Mouse (Mus musculus) midbrain, postnatal 0 days (tissue): ENCODE results near the gene Ncam1. TPM values are rescaled to one million over a fixed set of nuclear protein-coding genes. Genes with fewer than 3 reads are reported as not detected.

Experiments
- ATAC-seq: fragments of 200-750 bp; cut with Nextera tagmentation; 2 replicates; pipeline ENCODE4 v1.8.0; 2017; ENCODE audit warnings: moderate number of reproducible peaks, mild to moderate bottlenecking, moderate TSS enrichment, moderate library complexity; ENCODE audit not compliant: low FRiP score
- DNase-seq: peaks from one replicate; pipeline ENCODE4 v3.0.0-alpha.2; 2015; ENCODE audit warnings: low spot score
- H3K27ac ChIP-seq: fragments of 300-500 bp; sonication (generic); 2 replicates; pipeline ENCODE4 v1.5.1; 2014; ENCODE audit warnings: low read depth, mild to moderate bottlenecking, low read length, mixed read lengths
- H3K27me3 ChIP-seq: fragments of 300-500 bp; sonication (generic); 2 replicates; pipeline ENCODE4 v1.6.1; 2014; ENCODE audit warnings: low read length, control low read depth, mixed read lengths; ENCODE audit not compliant: insufficient read depth
- H3K36me3 ChIP-seq: fragments of 300-500 bp; sonication (generic); 2 replicates; pipeline ENCODE4 v1.6.1; 2014; ENCODE audit warnings: low read length, control low read depth, mixed read lengths; ENCODE audit not compliant: insufficient read depth
- H3K4me1 ChIP-seq: fragments of 300-500 bp; sonication (generic); 2 replicates; pipeline ENCODE4 v1.6.1; 2014; ENCODE audit warnings: mild to moderate bottlenecking, control low read depth, antibody characterized with exemption, low read length, mixed read lengths; ENCODE audit not compliant: insufficient read depth
- H3K4me2 ChIP-seq: fragments of 300-500 bp; sonication (generic); 2 replicates; pipeline ENCODE4 v1.6.1; 2014; ENCODE audit warnings: low read depth, mild to moderate bottlenecking, low read length, mixed read lengths; ENCODE audit not compliant: poor library complexity, severe bottlenecking
- H3K4me3 ChIP-seq: fragments of 300-500 bp; sonication (generic); 2 replicates; pipeline ENCODE4 v1.5.1; 2014; ENCODE audit warnings: low read depth, mild to moderate bottlenecking, low read length, moderate library complexity
- H3K9ac ChIP-seq: fragments of 300-500 bp; sonication (generic); replicated peaks from 2 replicates; pipeline ENCODE4 v1.6.1; 2014; ENCODE audit warnings: mild to moderate bottlenecking, low read length, moderate library complexity, mixed read lengths; ENCODE audit not compliant: poor library complexity, severe bottlenecking
- H3K9me3 ChIP-seq: fragments of 300-500 bp; sonication (generic); 2 replicates; pipeline ENCODE4 v1.6.1; 2016; ENCODE audit warnings: low read length, control low read depth
- CTCF ChIP-seq: IDR thresholded peaks from 2 replicates; pipeline ENCODE4 v1.5.1; 2016; ENCODE audit warnings: antibody characterized with exemption, mild to moderate bottlenecking
- WGBS: fragments of 180-500 bp; shearing (Covaris S2); extraction: QIAGEN DNeasy Blood & Tissue Kit; methylation state at CpG from one replicate; pipeline ENCODE4 v1.1.7; 2014; 5-methylcytosine and 5-hydroxymethylcytosine counted together
- polyA plus RNA-seq: library from polyadenylated mRNA; unstranded; fragments of >200 nt; fragmentation: Nextera tagmentation; extraction: Ambion mirVana; gene quantifications from 2 replicates; pipeline ENCODE4 v1.2.1, GENCODE M21; 2015
- total RNA-seq: library from RNA; depleted of rRNA; stranded (reverse); fragments of >200 nt; gene quantifications from 2 replicates; pipeline ENCODE4 v1.2.3, GENCODE M21; 2014

Ncam1 gene
- total and polyA plus RNA-seq, 2 experiments from 2014 or later: 603 to 685 TPM

DNA sequence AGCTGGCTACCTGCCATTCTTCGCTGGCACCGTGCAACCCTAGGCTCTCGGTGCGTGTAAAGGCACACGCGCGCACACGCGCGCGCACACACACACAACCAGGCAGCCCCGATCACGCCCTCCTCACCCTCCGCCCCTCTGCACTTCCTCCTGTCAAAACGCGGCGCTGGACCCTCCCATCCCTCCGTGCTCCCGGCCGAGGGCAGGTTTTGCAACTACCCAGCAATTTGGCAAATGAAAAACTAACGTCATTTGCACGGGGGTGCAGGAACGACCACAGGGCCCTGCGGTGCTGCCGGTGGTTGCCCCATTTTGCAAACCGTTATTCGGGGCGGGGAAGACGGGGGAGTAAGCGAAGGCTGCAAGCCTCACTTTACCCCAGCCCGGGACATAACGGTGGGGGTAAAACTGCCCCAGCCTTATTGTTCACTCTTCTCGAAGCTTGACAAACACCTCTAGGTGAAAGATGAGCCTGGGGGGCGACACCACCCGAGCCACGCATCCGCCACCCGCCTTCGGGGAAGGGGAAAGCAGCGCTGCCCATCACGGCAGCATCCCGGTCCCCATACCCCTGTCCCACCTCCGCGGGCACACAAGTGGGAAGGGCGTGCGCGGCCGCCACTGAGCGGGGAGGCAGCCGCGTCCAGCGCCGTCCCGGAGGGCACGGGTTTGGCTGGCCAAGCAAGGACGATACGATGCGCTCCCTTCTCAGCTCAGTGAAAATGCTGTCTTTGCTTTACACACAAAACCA is 729 bp downstream of the Ncam1 start:
- Histone ChIP-seq H3K27me3 (no peaks in the 10 kb centered on the region), H3K27ac (peak overlapping the region; percentile 98), H3K9me3 (no peaks in the 10 kb centered on the region), H3K4me2 (peak overlapping the region; percentile 66), H3K4me1 (peaks cover 8% of the 10 kb centered on the region; the same call in 1 of the 2 replicates), H3K9ac (peak overlapping the region; percentile 97), H3K36me3 (no peaks in the 10 kb centered on the region), H3K4me3 (peak overlapping the region; percentile 89)
- no peak for TF ChIP-seq CTCF
- ATAC-seq (peak; percentile 81), DNase-seq (peak; percentile 92)
- under 1% methylated on average over 58 of the region's 58 CpGs for WGBS

- DNase-seq (no peak), ATAC-seq (no peak)
- Histone ChIP-seq H3K4me1 (peaks cover 14% of the 10 kb centered on the region; the same call in 1 of the 2 replicates), H3K27ac (peak overlapping the region; percentile 98), H3K9ac (peak overlapping the region; percentile 97), H3K4me3 (peak overlapping the region; percentile 89), H3K36me3 (no peaks in the 10 kb centered on the region), H3K4me2 (peak overlapping the region; percentile 66), H3K27me3 (no peaks in the 10 kb centered on the region), H3K9me3 (no peaks in the 10 kb centered on the region)
- TF ChIP-seq CTCF: no peak
- WGBS: under 1% methylated on average over 15 of the region's 15 CpGs
Observed at GRCm38 (mm10) chr9:49797508-49797820, 1.3 kb downstream of the Ncam1 start.

DNA sequence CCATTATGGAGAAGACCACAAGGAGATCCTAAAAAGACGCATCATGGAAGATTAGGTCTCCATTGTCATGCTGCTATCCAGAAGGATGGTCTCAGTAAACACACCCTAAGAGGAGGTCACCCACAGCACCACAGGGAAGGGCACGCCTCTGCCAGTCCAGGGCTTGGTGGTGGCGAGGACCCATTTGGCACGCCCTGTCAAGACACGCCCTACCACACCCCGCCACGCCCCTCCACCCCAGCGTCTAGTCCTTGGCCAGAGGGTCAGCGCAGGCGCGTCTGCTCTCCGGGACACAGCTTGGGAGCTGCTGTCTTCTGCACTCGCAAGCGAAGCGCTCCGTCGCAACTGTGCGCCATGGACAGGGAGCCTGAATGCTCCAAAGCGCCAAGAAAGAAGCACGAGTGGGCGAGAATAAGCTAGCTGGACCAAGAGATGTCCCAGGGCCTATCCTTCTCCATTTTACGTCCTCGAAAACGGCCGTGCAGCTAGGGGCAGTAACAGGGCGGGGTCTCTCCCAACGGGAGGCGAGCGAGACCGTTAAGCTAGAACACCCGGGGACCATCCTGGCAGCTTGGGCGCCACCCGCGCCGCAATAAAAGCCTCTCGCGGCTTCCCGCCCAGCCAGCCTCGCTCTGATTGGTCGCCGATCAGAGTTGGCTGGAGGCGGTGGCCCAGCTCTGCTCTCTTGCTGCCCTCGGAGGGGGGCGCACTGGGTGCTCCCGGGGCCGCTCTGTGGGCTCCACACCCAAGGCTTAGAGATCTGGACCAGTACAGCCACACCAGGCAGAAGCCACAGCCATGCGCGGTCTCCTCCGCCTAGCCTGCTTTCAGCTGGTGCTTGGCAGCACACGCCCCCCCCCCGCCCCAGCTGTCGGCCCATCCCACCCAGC is 1.9 kb downstream of the Ncam1 start:
- TF ChIP-seq CTCF: peak; percentile 13; the same call in 1 of the 2 replicates
- Histone ChIP-seq H3K9me3 (no peaks in the 10 kb centered on the region), H3K4me1 (peaks cover 15% of the 10 kb centered on the region; the same call in 1 of the 2 replicates), H3K4me3 (peak overlapping the region; percentile 89), H3K36me3 (no peaks in the 10 kb centered on the region), H3K9ac (peak overlapping the region; percentile 97), H3K27me3 (no peaks in the 10 kb centered on the region), H3K27ac (peak overlapping the region; percentile 98), H3K4me2 (peak overlapping the region; percentile 66)
- DNase-seq (peak; percentile 80), ATAC-seq (peak; percentile 81)
- WGBS: under 1% methylated on average over 52 of the region's 52 CpGs

- Histone ChIP-seq H3K4me3 (peak overlapping the region; percentile 89), H3K27me3 (no peaks in the 10 kb centered on the region), H3K36me3 (no peaks in the 10 kb centered on the region), H3K27ac (no peak overlapping the region), H3K9me3 (no peaks in the 10 kb centered on the region), H3K9ac (no peak overlapping the region), H3K4me1 (peaks cover 15% of the 10 kb centered on the region; the same call in 1 of the 2 replicates), H3K4me2 (peak overlapping the region; percentile 66)
- TF ChIP-seq CTCF: no peak
- 21% methylated on average over 5 of the region's 5 CpGs for WGBS
- ATAC-seq (no peak), DNase-seq (peak; percentile 12)
Observed at GRCm38 (mm10) chr9:49795881-49796280, 2.8 kb downstream of the Ncam1 start.

DNA sequence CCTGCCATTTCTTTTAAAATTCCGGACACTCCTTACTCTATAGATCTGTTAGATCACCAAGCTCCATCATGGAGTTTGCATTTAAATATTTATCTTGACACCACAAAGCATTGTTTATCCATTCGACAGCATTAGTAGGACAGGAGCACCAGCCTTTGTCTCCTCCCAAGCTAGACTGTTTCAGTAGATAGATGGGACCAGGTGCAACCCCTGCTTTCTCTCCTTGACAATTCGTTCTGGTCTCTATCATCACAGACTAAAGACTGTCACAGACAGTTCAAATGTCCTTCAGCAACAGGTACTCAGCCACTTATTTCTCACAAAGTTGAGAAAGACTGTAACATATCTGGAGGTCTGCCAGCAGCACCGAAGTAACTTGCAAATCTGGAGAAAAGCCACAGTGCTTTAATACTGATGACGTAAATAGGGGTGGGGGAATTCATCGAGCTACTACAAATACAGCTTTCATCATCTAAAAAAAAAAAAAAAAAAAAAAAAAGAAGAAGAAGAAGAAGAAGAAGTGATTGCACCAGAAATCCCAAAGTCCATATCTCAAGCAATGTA is 4.7 kb downstream of the Ncam1 start:
- Histone ChIP-seq H3K4me1 (peaks cover 11% of the 10 kb centered on the region; the same call in 1 of the 2 replicates), H3K36me3 (no peaks in the 10 kb centered on the region), H3K27ac (no peak overlapping the region), H3K4me3 (no peak overlapping the region), H3K27me3 (no peaks in the 10 kb centered on the region), H3K4me2 (no peak overlapping the region; the same call in 1 of the 2 replicates), H3K9ac (no peak overlapping the region), H3K9me3 (no peaks in the 10 kb centered on the region)
- DNase-seq (peak; percentile 14), ATAC-seq (no peak)
- WGBS: 53% methylated on average over 6 of the region's 6 CpGs
- TF ChIP-seq CTCF: no peak
